Mouse (Mus musculus): ENCODE measurements around the gene Denr. TPM values are rescaled to one million over a fixed set of nuclear protein-coding genes. Genes with fewer than 3 reads are reported as not detected.

Denr gene
- polyA plus RNA-seq, 1 experiment from 2014 or later: 42.8 TPM

- no peak for ATAC-seq (ENCODE audit: insufficient read depth)
- H3K27me3 ChIP-seq: no peaks in the 10 kb centered on the region
- H3K4me1 ChIP-seq (replicated peaks): no peaks in the 10 kb centered on the region
- no peaks in the 10 kb centered on the region for H3K36me3 ChIP-seq (replicated peaks)
- H3K27ac ChIP-seq (replicated peaks): no peak overlapping the region
- WGBS (ENCODE audit: insufficient replicate concordance): 50% methylated on average over 7 of the region's 7 CpGs
- H3K9me3 ChIP-seq (replicated peaks): no peaks in the 10 kb centered on the region
- no peak overlapping the region for H3K9ac ChIP-seq
- H3K4me2 ChIP-seq: no peak overlapping the region
- no peak overlapping the region for H3K4me3 ChIP-seq (replicated peaks)
Measured at GRCm38 (mm10) chr5:123947041-123947761, 40.2 kb downstream of the Denr start.

GRCm38 (mm10) chr5:123952365-123953045, 45.5 kb downstream of the Denr start:
- Histone ChIP-seq H3K4me1 (replicated peaks) (no peaks in the 10 kb centered on the region), H3K4me3 (replicated peaks) (no peak overlapping the region), H3K27me3 (no peaks in the 10 kb centered on the region), H3K9ac (no peak overlapping the region), H3K27ac (replicated peaks) (no peak overlapping the region), H3K4me2 (no peak overlapping the region), H3K36me3 (replicated peaks) (no peaks in the 10 kb centered on the region), H3K9me3 (replicated peaks) (no peaks in the 10 kb centered on the region)
- no peak for ATAC-seq (ENCODE audit: insufficient read depth)
- WGBS (ENCODE audit: insufficient replicate concordance): 50% methylated on average over 5 of the region's 5 CpGs

- Histone ChIP-seq H3K9ac (no peak overlapping the region), H3K4me2 (no peak overlapping the region), H3K27me3 (no peaks in the 10 kb centered on the region), H3K4me1 (replicated peaks) (no peaks in the 10 kb centered on the region), H3K4me3 (replicated peaks) (no peak overlapping the region), H3K27ac (replicated peaks) (no peak overlapping the region), H3K36me3 (replicated peaks) (no peaks in the 10 kb centered on the region), H3K9me3 (replicated peaks) (no peaks in the 10 kb centered on the region)
- no peak for ATAC-seq (ENCODE audit: insufficient read depth)
- 82% methylated on average over 8 of the region's 8 CpGs for WGBS (ENCODE audit: insufficient replicate concordance)
Measured at GRCm38 (mm10) chr5:123957213-123957612, 50.2 kb downstream of the Denr start.

GRCm38 (mm10) chr5:123959018-123959417, 52.0 kb downstream of the Denr start:
- no peaks in the 10 kb centered on the region for H3K9me3 ChIP-seq (replicated peaks)
- H3K27ac ChIP-seq (replicated peaks): no peak overlapping the region
- no peak for ATAC-seq (ENCODE audit: insufficient read depth)
- no peak overlapping the region for H3K4me3 ChIP-seq (replicated peaks)
- H3K36me3 ChIP-seq (replicated peaks): no peaks in the 10 kb centered on the region
- no peak overlapping the region for H3K9ac ChIP-seq
- 68% methylated on average over 3 of the region's 3 CpGs for WGBS (ENCODE audit: insufficient replicate concordance)
- no peaks in the 10 kb centered on the region for H3K27me3 ChIP-seq
- H3K4me1 ChIP-seq (replicated peaks): 0 out of 2 replicates have a peak, but pooled peaks cover 2% of the 10 kb centered on the region
- no peak overlapping the region for H3K4me2 ChIP-seq

- no peak for ATAC-seq (ENCODE audit: insufficient read depth)
- Histone ChIP-seq H3K4me2 (no peak overlapping the region), H3K4me1 (replicated peaks) (0 out of 2 replicates have a peak, but pooled peaks cover 13% of the 10 kb centered on the region), H3K9me3 (replicated peaks) (no peaks in the 10 kb centered on the region), H3K27ac (replicated peaks) (no peak overlapping the region), H3K36me3 (replicated peaks) (no peaks in the 10 kb centered on the region), H3K27me3 (no peaks in the 10 kb centered on the region), H3K4me3 (replicated peaks) (no peak overlapping the region), H3K9ac (no peak overlapping the region)
- WGBS (ENCODE audit: insufficient replicate concordance): 54% methylated on average over 8 of the region's 8 CpGs
Measured at GRCm38 (mm10) chr5:123960129-123960528, 53.2 kb downstream of the Denr start.

- Histone ChIP-seq H3K36me3 (replicated peaks) (no peaks in the 10 kb centered on the region), H3K27me3 (no peaks in the 10 kb centered on the region), H3K9me3 (replicated peaks) (no peaks in the 10 kb centered on the region), H3K27ac (replicated peaks) (no peak overlapping the region), H3K4me3 (replicated peaks) (no peak overlapping the region), H3K4me2 (no peak overlapping the region), H3K9ac (no peak overlapping the region), H3K4me1 (replicated peaks) (0 out of 2 replicates have a peak, but pooled peaks cover 14% of the 10 kb centered on the region)
- 77% methylated on average over 12 of the region's 12 CpGs for WGBS (ENCODE audit: insufficient replicate concordance)
- no peak for ATAC-seq (ENCODE audit: insufficient read depth)
Measured at GRCm38 (mm10) chr5:123961046-123961445, 54.1 kb downstream of the Denr start.

- Histone ChIP-seq H3K4me1 (replicated peaks) (0 out of 2 replicates have a peak, but pooled peaks cover 14% of the 10 kb centered on the region), H3K4me2 (no peak overlapping the region), H3K9ac (no peak overlapping the region), H3K4me3 (replicated peaks) (no peak overlapping the region), H3K27me3 (no peaks in the 10 kb centered on the region), H3K9me3 (replicated peaks) (no peaks in the 10 kb centered on the region), H3K36me3 (replicated peaks) (no peaks in the 10 kb centered on the region), H3K27ac (replicated peaks) (no peak overlapping the region; the same call in 1 of the 2 replicates)
- 83% methylated on average over 4 of the region's 4 CpGs for WGBS (ENCODE audit: insufficient replicate concordance)
- ATAC-seq (ENCODE audit: insufficient read depth): no peak
Measured at GRCm38 (mm10) chr5:123964208-123964607, 57.2 kb downstream of the Denr start.

GRCm38 (mm10) chr5:123966759-123967158, 59.8 kb downstream of the Denr start:
- H3K9ac ChIP-seq: no peak overlapping the region
- H3K4me3 ChIP-seq (replicated peaks): no peak overlapping the region
- no peak overlapping the region for H3K4me2 ChIP-seq
- WGBS (ENCODE audit: insufficient replicate concordance): 75% methylated on average over 2 of the region's 2 CpGs
- peaks cover under 1% of the 10 kb centered on the region; the same call in 1 of the 2 replicates for H3K27me3 ChIP-seq
- H3K27ac ChIP-seq (replicated peaks): peak overlapping the region; percentile 55
- H3K36me3 ChIP-seq (replicated peaks): no peaks in the 10 kb centered on the region
- 0 out of 2 replicates have a peak, but pooled peaks cover 14% of the 10 kb centered on the region for H3K4me1 ChIP-seq (replicated peaks)
- ATAC-seq (ENCODE audit: insufficient read depth): peak; percentile 51; the same call in 1 of the 2 replicates
- H3K9me3 ChIP-seq (replicated peaks): no peaks in the 10 kb centered on the region

GRCm38 (mm10) chr5:123968468-123968867, 61.5 kb downstream of the Denr start:
- no peak overlapping the region for H3K27ac ChIP-seq (replicated peaks)
- no peak for ATAC-seq (ENCODE audit: insufficient read depth)

GRCm38 (mm10) chr5:123969216-123969615, 62.2 kb downstream of the Denr start:
- H3K9ac ChIP-seq: no peak overlapping the region
- ATAC-seq (ENCODE audit: insufficient read depth): no peak

More at GRCm38 (mm10) chr5:123968468-123968867, 61.5 kb downstream of the Denr start:
- Histone ChIP-seq H3K36me3 (replicated peaks) (no peaks in the 10 kb centered on the region), H3K4me2 (no peak overlapping the region), H3K9ac (no peak overlapping the region), H3K27me3 (peaks cover 18% of the 10 kb centered on the region), H3K4me3 (replicated peaks) (no peak overlapping the region), H3K4me1 (replicated peaks) (peaks cover 21% of the 10 kb centered on the region), H3K9me3 (replicated peaks) (no peaks in the 10 kb centered on the region)
- 62% methylated on average over 5 of the region's 5 CpGs for WGBS (ENCODE audit: insufficient replicate concordance)

GRCm38 (mm10) chr5:123970576-123970975, 63.6 kb downstream of the Denr start:
- H3K9me3 ChIP-seq (replicated peaks): no peaks in the 10 kb centered on the region
- ATAC-seq (ENCODE audit: insufficient read depth): no peak
- no peak overlapping the region for H3K9ac ChIP-seq
- H3K4me2 ChIP-seq: no peak overlapping the region
- peaks cover 24% of the 10 kb centered on the region for H3K4me1 ChIP-seq (replicated peaks)
- no peak overlapping the region for H3K4me3 ChIP-seq (replicated peaks)
- 66% methylated on average over 4 of the region's 4 CpGs for WGBS (ENCODE audit: insufficient replicate concordance)
- no peak overlapping the region for H3K27ac ChIP-seq (replicated peaks)
- H3K36me3 ChIP-seq (replicated peaks): no peaks in the 10 kb centered on the region
- H3K27me3 ChIP-seq: peaks cover 34% of the 10 kb centered on the region

More at GRCm38 (mm10) chr5:123969216-123969615, 62.2 kb downstream of the Denr start:
- Histone ChIP-seq H3K4me3 (replicated peaks) (no peak overlapping the region), H3K4me1 (replicated peaks) (peaks cover 24% of the 10 kb centered on the region), H3K36me3 (replicated peaks) (no peaks in the 10 kb centered on the region), H3K9me3 (replicated peaks) (no peaks in the 10 kb centered on the region), H3K4me2 (no peak overlapping the region), H3K27ac (replicated peaks) (no peak overlapping the region), H3K27me3 (peaks cover 25% of the 10 kb centered on the region)
- WGBS (ENCODE audit: insufficient replicate concordance): 68% methylated on average over 8 of the region's 8 CpGs
